Mouse (Mus musculus): ENCODE data around the gene Tespa1.
"Not testable (repeated sequence)": the region's sequence is repeated elsewhere in the genome, so short reads cannot be mapped to it uniquely, and the experiment has no call there.

The Tespa1 gene

GRCm38 (mm10) chr10:130363438-130364164, 40.9 kb downstream of the Tespa1 start:
- DNase-seq (ENCODE audit: low spot score in 2 of 2), result no peak

- DNase-seq (ENCODE audit: low spot score in 2 of 2), result no peak
These were observed 42.1 kb downstream of the Tespa1 start for GRCm38 (mm10) chr10:130364766-130365165.

GRCm38 (mm10) chr10:130368384-130368783, 45.7 kb downstream of the Tespa1 start:
- DNase-seq (ENCODE audit: low spot score in 2 of 2), result no peak

GRCm38 (mm10) chr10:130370005-130370682, 47.5 kb downstream of the Tespa1 start:
- no peak for DNase-seq (ENCODE audit: low spot score in 2 of 2)

GRCm38 (mm10) chr10:130371644-130372043, 49.0 kb downstream of the Tespa1 start:
- DNase-seq (ENCODE audit: low spot score in 2 of 2), result no peak

- no peak for DNase-seq (ENCODE audit: low spot score in 2 of 2)
These were observed 50.0 kb downstream of the Tespa1 start for GRCm38 (mm10) chr10:130372491-130373173.

- DNase-seq (ENCODE audit: low spot score in 2 of 2), result no peak
These were observed 52.5 kb downstream of the Tespa1 start for GRCm38 (mm10) chr10:130375145-130375544.

GRCm38 (mm10) chr10:130394232-130394631, 71.6 kb downstream of the Tespa1 start, which contains the start of gene Vmn2r84:
Vmn2r84 (minus strand) TSS chr10:130394332.
- DNase-seq (ENCODE audit: low spot score in 2 of 2), result no peak

GRCm38 (mm10) chr10:130412167-130412698, 89.6 kb downstream of the Tespa1 start:
- DNase-seq (ENCODE audit: low spot score in 2 of 2), result not testable (repeated sequence)
